Mouse (Mus musculus): ENCODE results near the gene Celf2. TPM values are rescaled to one million over a fixed set of nuclear protein-coding genes. Genes with fewer than 3 reads are reported as not detected.

Celf2 gene
- total RNA-seq, 4 experiments from 2014 or later: 18.8 to 36.3 (median 25.9) TPM

DNA sequence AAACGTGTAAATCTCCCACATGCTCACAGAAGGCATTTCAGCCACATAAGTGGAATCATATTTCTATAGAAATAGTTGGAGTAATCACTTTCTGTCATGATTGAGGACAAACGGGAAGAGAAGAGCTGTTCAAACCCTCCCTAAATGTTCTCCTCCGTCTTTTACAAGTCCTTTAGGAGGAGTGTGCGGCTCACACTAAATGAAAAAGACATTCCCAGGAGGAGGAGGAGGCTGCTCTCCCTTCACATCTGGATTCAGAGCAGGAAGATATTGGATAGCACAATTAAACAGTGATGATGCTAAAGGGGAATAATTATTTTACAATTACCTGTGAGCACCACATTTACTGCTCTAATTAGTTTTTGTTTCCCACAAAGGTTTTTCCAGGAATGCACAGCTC is 642.1 kb downstream of the Celf2 start:
- DNase-seq: no peak

DNA sequence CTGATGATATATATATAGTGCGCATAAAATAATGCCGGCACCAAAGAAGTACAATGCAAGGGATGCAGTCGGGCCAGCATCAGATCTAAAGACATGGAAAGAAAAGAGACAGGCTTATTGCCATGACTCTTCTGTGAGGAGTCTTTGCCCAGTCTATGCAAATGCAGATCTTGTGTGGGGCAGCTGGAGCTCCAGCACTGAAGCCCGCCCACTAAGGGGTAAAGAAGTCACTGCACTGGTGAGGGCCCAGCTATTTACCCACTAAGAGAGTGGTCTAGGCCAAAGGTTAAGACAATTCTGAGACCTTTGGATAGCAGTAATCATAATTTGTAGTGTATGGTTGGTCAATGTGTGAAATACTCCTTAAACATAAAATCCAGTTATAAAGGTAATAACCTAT is 643.6 kb downstream of the Celf2 start:
- no peak for DNase-seq

DNA sequence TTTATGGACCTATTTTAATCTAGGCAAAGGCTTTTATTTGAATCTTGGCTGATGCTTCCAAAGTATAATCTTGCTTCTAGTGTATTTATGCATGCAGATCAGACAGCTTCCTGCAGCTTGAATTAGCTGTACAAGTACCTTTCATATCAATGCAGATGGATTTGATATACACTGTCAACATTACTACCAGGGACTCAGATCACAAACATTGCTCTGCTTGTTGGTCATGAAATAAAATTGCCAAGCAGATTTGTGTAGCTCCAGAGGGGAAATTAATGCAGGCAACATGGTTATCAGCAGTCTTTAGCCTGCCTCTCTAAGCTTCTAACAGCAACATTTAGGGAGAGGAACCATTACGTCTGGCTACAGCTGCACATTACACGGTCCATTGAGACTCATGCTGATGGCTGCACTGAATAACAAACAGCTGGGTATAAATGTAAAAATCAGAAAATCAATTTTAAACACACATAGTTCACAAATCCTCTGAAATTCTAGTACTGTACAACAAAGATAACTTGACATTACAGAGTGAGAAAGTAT is 659.2 kb downstream of the Celf2 start:
- no peak for DNase-seq

DNA sequence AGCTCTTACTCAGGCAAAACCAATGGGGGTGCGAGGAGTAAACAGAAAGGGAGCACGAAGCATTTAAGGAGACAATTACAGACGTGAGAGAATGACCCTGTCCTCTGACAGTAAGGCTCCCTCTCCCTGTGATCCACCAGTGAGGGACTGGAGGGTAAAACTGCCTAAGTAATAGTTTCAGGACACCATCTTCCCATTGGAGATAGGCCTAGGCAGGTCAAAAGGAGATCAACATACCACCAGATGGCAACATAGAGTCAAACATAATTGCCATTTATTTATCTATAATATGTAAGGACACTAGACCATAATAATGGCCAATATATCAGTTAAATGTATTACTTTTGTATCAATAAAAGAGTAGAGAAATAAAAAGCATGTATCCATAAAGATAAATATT is 660.0 kb downstream of the Celf2 start:
- DNase-seq: no peak

DNA sequence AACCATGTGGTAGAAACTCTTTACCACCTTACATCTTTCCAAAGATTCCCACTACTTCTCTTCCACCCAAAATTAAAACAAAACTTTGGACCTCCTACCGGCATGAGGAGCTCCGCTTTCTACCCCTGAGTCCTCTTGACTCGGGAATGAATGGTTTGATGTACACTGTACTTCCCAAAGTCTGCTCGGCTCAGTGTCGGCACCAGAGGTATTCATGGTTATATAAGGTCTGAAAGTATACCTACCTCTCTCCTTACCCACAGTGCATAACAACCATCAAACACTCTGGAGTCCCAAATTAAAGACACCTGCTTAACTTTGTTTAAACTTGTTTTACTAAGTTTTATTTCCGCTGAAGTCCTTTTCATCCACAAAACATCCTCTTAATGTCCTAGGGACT is 679.3 kb downstream of the Celf2 start:
- DNase-seq: no peak

DNA sequence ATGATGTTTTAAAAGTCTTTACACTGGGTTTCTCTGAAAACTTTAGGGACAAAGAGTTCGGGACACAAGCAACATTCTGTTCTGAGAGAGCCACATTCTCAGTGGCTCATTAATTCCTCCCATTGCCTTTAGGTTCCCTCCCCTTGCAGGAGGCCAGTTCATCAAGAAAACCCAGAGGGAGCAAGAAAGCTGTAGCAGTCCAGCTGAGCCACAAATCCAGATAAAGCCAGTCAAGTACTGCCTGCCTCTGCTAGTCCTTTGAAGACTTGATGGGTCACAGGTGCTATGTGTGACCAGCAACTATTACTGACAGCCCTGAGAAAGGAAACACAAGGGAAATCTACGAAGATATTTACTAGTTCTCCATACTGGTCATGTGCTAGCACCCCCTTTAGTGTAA is 681.8 kb downstream of the Celf2 start:
- DNase-seq: no peak

DNA sequence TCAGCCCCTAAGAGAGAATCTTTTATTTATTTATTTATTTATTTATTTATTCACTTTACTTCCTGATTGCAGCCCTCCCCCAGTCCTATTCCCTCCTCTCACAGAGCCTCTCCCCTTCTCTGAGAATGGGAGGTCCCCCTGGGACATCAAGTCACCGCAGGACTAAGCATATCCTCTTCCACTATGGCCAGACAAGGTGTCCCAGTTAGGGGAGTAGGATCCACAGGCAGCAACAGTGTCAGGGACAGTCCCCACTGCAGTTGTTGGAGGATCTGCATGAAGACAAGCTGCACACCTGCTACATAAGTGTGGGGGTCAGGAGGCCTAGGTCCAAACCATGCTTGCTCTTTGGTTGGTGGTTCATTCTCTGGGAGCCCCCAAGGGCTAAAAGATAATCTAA is 686.3 kb downstream of the Celf2 start:
- DNase-seq: no peak

DNA sequence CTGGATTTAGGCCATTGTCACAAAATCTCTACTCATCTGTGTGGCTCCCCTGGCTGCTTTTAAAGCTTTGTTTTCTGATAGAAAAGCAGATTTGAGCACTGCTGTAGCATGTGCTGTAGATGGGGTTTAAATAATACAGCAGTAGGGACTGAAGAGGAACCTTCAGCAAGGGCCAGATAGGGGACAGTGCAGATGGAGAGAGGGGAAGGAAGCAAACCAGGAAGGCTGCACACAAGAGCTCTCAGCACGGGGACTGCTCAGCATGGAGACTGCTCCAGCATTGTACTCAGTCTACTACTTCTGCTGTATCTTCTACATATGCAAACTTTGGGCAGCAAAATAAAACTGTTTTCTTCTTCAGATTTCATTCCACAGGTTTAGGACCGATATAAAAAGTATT is 687.8 kb downstream of the Celf2 start:
- no peak for DNase-seq

DNA sequence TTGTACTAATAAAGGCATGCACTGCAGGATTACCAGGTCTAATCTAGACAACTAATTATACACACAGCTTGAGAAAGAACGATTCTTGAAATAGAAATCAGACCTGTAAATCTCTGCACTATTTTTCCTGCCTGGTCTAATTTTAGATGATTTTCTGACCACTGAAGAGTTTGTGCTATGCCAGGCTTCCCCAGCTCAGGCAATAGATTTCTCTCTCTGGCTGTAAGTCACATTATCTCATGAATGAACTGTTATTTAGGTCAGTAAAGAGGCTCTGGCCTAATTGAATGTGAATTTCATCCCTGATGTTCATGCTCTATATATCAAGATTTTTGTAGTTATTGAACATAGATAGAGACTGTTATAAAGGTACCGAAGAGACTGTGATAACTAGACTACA is 694.1 kb downstream of the Celf2 start:
- DNase-seq: no peak

DNA sequence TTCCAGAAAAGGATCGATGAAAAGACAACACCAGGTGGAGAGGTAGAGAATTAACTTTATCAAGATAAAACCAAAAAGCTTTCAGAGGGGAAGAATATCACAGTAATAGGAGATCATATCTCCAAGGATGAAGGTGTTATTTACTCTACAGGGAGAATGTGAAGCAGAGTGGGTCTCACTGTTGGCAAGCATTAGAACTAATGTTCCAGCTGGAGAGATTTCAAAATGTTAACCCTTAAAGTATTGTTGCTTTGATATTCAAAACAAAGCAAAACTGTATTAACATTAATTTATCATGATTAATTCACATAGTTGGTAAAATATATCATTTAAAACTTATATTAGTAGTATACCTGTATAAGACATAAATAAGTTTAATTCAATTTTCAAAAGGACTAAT is 700.6 kb downstream of the Celf2 start:
- DNase-seq: no peak

DNA sequence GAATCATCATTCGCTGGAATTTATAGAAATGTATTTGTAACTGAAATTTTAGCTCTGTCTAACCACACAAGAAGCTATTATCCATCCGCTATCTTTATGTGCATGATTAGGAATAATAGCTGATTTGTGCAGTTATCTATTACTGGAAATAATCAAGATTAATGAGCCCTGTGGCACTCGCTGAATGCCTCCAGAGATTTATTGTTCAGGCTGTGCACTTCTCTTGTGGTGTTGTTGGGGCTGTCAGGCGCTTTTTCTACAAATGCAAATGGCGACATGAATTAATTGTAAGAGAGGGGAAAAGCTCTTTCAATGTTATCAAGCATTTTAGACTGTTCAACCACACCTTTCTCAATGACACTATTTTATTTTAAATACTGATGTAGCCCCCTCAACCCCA is 712.6 kb downstream of the Celf2 start:
- no peak for DNase-seq

DNA sequence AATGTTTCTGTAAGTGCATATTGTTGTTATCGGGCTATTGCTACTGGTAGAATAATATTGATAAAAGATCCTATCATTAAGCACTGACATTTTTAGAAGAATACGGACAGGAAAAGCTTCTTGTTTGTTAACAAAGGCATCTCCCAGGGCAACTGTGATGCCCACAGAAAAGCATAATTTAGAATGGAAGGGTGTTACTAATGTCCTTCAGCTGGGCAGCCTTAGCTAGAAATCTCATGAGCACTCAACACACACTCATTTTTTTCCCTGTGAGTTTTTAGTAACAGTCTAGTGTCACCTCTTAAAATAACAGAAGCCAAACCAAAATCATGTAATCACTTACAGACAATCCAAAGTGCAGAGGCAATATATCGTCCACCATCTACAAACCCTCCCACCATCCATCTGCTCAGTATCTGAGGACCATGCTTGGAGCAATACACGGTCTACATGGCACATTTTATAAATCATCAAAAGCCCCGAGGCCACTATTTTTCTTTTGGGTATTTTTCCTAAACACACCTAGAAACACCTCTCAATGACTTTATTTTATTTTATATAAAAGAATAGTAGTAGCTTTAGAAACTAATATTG is 713.3 kb downstream of the Celf2 start:
- no peak for DNase-seq

DNA sequence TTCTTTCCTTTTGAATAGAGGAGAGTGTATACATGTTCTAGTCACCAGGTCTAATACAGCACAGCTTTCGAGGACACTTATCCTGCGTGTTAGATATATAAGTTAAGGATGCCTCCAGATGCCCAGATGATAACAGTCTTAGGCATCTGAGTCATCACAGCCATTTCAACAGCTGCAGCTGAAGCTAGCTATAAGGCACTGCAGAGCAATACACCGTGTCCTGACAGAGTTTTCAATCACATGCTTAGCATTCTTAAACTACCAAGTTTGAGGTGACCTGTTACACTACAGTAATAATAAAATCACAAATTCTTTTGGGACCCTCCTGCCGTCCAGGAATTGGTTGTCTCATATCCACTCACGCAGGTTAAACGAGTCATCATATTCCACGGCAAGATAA is 714.5 kb downstream of the Celf2 start:
- no peak for DNase-seq

DNA sequence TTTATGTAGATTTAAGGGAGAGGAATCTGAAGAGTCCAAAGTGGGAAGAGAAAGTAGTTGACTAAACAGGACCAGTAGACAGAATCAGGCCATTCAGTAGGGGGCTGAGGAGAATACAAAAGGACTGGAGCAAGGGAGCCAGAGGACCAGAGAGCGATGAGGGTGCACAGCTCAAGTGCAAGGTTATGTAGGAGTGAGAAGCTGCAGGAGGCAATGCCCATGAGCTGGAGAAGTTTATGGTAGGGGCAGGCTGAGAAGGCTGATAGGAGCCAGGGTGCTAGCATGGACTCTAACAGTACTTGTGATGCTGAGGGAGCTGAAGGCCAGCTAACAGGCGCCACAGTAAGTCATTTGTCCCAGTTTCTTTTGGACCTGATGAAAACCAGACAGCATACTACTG is 718.5 kb downstream of the Celf2 start:
- DNase-seq: no peak

DNA sequence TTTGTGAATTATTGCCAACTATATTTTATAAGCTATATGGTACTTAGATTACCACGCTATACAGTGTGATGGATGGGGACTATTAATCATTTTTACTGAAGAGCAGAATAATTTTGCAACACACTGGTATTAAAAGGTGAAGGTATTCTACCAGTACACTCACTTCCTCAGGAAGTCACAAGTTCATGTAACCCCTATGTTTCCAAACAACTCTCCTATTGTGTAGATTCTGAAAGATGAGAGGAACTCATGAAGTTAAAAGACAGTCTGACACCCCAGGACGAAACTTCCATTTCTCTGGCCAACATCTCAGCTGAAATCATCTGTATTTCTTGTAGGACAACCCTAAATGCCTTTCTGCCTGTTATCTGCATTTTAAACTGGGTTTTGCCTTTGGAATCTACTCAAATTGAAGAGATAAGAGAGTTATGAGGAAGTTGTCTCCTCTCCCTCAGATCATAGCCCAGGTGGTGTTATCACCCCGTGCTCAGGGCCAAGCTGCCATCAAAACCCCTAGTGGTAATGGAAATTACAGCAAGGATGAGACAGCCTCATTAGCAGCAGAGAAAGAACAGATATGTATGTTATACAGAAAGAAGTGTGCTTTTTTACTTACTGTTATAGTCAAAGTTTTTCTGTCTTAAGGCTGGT is 722.7 kb downstream of the Celf2 start:
- DNase-seq: no peak

DNA sequence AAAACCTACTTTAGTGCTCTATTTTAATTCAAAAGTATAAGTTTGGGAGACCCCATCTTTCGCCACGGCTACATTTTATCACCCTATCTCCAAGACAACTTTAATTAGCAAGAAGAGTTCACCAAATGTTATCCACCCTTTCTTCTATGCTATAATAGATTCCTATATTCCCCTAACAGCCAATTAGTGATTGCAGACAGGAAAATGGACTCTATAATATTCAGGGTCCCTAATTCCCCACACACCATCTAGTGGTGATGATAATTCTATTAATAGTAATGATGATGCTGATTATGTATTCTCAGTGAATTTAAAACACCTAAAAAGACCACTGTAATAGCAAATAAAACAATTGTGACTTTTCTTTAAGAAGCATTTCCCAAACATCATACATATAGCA is 739.1 kb downstream of the Celf2 start:
- DNase-seq: no peak

DNA sequence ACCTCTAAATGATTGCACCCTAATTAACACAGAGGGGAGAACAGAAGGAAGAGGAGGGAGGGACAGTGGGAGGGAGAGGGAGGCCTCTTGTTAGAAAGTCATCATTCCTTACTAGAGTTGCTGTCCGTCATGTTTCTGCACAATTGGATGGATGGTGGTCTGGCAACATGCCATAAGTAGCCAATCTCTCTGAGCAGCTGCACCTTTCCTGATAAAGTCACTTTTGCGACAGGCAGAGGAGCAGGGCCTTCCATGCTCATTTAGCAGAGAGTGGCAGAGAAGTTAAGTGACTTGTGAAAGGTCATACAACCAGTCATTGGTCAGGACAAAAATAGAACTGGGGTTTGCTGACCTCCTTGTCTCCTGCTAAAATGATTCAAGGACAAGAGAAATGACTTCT is 747.0 kb downstream of the Celf2 start:
- DNase-seq: no peak

DNA sequence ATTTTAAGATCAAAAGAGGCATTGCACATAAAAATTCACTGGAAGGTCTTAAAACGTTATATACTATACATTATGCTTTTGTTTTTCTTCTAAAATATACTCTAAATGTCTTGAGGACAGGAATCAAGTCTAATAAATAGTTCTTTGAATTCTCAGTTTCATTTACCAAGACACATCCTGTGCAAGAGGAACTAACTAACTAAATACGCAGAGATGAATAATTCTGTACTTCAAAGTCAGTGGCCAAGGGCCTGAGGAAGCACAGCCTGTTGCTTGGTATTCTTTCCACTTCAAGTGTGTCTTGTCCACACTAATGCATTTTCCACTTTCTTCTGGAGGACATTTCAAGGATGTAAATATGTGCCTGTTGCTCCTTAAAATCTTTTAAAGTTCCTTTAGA is 766.2 kb downstream of the Celf2 start:
- DNase-seq: no peak

DNA sequence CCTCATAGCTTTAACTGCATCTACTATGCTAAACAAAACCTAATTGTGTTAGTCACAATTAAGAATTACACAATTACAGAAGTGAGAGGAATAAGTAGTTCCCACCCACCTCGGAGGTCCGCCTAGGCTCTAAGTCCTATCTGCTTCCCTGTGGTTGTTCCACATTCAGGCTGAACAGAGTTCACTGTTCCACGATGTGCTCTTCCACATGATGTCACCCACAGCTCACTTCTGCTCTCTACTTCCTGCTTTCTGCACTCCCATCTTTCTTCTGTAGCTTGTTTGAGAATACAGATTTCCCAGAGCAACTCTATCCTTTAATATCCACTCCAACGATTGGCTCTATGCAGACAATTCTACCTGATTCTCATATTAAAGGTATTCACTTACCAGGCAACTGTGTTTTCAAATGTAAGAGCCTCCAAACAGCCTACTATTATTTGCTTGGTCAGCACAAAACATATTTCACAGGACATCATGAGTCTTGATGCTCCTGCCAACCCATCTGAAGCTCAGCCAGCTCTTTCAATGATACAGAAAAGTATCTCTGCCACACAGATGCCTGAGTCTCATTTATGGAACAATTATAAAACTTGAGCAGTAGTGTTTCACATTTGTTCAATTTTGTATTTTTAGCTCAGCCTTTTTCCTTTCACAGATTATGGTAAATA is 769.2 kb downstream of the Celf2 start:
- no peak for DNase-seq

DNA sequence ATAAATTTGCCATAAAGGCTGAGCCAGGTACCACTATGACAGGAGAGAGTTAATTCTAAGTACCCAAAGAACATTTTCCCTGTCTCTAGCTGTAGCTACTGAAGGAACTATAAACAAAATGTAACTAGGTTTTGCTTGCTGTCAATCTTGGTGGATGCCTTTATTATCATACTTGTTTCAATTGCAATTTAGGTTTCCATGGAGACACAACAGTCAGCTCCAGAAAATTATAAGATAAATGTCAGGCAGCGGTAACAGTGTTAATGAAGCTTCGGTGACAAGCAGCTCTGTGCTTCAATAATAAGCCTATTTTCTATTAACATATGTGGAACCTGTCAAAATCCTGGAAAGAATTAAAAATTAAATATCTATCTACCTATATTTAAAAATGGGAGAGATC is 777.3 kb downstream of the Celf2 start:
- no peak for DNase-seq

DNA sequence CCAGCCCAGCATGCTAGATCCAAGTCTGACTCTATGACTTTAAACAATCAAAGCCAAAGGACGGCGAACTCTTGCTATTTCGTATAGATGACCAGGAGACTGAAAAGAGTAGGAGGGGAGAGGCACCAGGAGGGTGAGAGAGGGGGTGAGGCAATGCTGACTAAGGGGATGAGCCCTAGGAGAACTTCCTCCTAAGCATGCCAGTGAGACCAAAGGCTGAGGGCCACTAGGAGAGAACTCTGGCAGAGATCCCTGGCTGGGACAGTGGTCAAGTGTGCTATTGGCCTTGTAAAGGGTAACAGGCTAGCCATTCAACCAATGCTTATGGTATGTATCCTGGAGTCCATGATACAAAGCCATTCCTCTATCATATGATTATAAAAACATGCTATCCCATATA is 778.5 kb downstream of the Celf2 start:
- DNase-seq: no peak

DNA sequence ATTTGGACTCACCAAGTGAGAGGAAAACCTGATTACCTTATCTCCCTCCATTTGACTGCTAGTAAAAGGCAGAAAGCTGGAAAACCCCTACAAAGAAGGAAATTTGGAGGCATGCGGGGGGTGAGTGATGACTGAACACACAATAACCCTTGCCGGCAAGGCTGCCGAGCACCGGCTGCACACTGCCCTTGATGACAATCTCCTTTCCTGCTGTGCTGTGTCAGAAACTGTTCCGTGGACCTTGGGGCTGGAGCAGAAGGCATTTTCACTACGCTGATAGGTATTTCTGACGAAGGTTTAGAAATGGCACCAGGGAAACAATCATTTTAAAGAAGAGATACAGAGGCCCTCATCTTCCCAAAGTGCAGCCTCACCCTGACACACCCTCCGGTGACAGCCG is 779.4 kb downstream of the Celf2 start:
- DNase-seq: no peak

DNA sequence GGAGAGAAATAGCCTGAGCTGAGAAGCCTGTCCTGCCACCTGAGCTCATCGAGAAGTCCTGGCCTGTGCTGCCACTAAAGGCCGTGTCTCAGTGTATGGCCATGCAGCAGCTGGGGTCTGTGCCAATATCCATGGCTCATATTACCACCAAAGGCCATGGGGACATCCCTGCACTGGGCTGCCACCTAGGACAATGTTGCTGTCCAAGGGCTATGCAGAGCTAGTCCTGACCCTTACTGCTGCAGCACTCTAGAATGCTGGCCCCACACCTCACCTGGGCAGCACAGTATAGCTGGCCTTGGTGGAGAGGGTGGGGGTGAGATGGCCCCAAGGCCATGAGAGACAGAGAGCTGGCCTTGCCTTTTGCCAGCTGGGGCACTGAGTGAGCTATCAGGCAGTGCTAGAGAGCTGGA is 780.5 kb downstream of the Celf2 start:
- no peak for DNase-seq

DNA sequence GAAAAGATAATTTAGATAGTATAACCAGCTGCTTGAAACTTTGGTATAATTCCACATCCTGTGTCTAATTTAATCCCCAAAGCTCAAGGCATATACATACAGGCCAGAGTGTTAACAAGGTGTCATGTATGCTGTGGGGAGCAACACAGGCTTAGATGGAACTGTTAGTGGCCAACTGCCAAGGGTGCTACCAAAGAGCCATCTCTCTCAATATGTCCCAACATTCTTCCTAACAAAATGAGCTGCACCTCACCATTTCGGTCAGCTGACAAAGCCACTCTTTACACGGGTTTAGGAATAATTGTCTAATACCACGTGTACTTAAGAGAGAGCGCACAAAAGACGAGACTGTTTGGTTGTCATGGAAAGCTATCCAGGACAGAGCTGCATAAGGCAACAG is 782.0 kb downstream of the Celf2 start:
- no peak for DNase-seq

All from adrenal gland, adult 8-10 months (tissue).